Mouse (Mus musculus): ENCODE data around the gene Ythdf2.

- TF ChIP-seq CTCF (IDR thresholded peaks at IDR 0.05; ENCODE audit: low read depth, low read length), result no peak
- no peak for TF ChIP-seq GATA1 (IDR thresholded peaks at IDR 0.05; ENCODE audit: borderline replicate concordance, low read length)
- no peak for TF ChIP-seq POLR2AphosphoS5 (IDR thresholded peaks at IDR 0.05; ENCODE audit: insufficient replicate concordance, low read depth, low read length)
- TF ChIP-seq TAL1 (conservative IDR thresholded peaks at IDR 0.05; ENCODE audit: low read depth, low read length), result no peak
Measured at GRCm38 (mm10) chr4:132194373-132194772, 17.7 kb downstream of the Ythdf2 start.
